Mouse (Mus musculus) urinary bladder, postnatal 14 days (tissue): Measurements from ENCODE around the gene Ttll1.
A peak's percentile ranks its signal among the peaks of the same experiment; 100 is the strongest.
"Not testable (repeated sequence)": the region's sequence is repeated elsewhere in the genome, so short reads cannot be mapped to it uniquely, and the experiment has no call there.

ENCODE experiments used
- DNase-seq: peaks from one replicate; pipeline ENCODE4 v3.0.0; 2021; ENCODE audit warnings: low spot score

The Ttll1 gene

GRCm38 (mm10) chr15:83482645-83483224 lies 28.0 kb downstream of the Ttll1 start:
- no peak for DNase-seq

- no peak for DNase-seq
Observed at GRCm38 (mm10) chr15:83481236-83481780, 29.4 kb downstream of the Ttll1 start.

- no peak for DNase-seq
Observed at GRCm38 (mm10) chr15:83479818-83480217, 30.9 kb downstream of the Ttll1 start.

GRCm38 (mm10) chr15:83478096-83478495 lies 32.6 kb downstream of the Ttll1 start:
- DNase-seq, result no peak

- no peak for DNase-seq
Observed at GRCm38 (mm10) chr15:83476593-83477273, 34.0 kb downstream of the Ttll1 start.

- peak; percentile 50 for DNase-seq
Observed at GRCm38 (mm10) chr15:83474466-83474836, 36.2 kb downstream of the Ttll1 start.

GRCm38 (mm10) chr15:83473832-83474465 lies 36.7 kb downstream of the Ttll1 start:
- peak; percentile 87 for DNase-seq

- DNase-seq, result no peak
Observed at GRCm38 (mm10) chr15:83473251-83473650, 37.4 kb downstream of the Ttll1 start.

GRCm38 (mm10) chr15:83471476-83471875 lies 39.2 kb downstream of the Ttll1 start:
- DNase-seq, result peak; percentile 31

- no peak for DNase-seq
Observed at GRCm38 (mm10) chr15:83470443-83470842, 40.2 kb downstream of the Ttll1 start.

- no peak for DNase-seq
Observed at GRCm38 (mm10) chr15:83469279-83469821, 41.3 kb downstream of the Ttll1 start.

GRCm38 (mm10) chr15:83467232-83467966 lies 43.3 kb downstream of the Ttll1 start:
- no peak for DNase-seq

- DNase-seq, result no peak
Observed at GRCm38 (mm10) chr15:83466331-83466730, 44.4 kb downstream of the Ttll1 start.

- peak; percentile 28 for DNase-seq
Observed at GRCm38 (mm10) chr15:83464905-83465650, 45.6 kb downstream of the Ttll1 start.

- peak; percentile 99 for DNase-seq
Observed at GRCm38 (mm10) chr15:83464083-83464904, 46.4 kb downstream of the Ttll1 start, which contains the start of gene Pacsin2. Gene Pacsin2 (minus strand): TSS chr15:83464606.

- DNase-seq, result no peak
Observed at GRCm38 (mm10) chr15:83463369-83464082, 47.2 kb downstream of the Ttll1 start.

GRCm38 (mm10) chr15:83462349-83462748 lies 48.3 kb downstream of the Ttll1 start:
- not testable (repeated sequence) for DNase-seq

- no peak for DNase-seq
Observed at GRCm38 (mm10) chr15:83460891-83461290, 49.8 kb downstream of the Ttll1 start.

- DNase-seq, result no peak
Observed at GRCm38 (mm10) chr15:83457541-83457940, 53.2 kb downstream of the Ttll1 start.

GRCm38 (mm10) chr15:83455637-83456036 lies 55.1 kb downstream of the Ttll1 start:
- DNase-seq, result no peak
